Mouse (Mus musculus) embryonic facial prominence, embryonic 13.5 days (tissue): ENCODE measurements around the gene Marveld3. TPM values are rescaled to one million over a fixed set of nuclear protein-coding genes. Genes with fewer than 3 reads are reported as not detected.

Experiments
- ATAC-seq: fragments of 200-750 bp; cut with Nextera tagmentation; 2 replicates; pipeline ENCODE4 v1.8.0; 2017; ENCODE audit warnings: low read depth; ENCODE audit not compliant: insufficient number of reproducible peaks, insufficient read depth, low FRiP score, low TSS enrichment
- H3K27ac ChIP-seq: fragments of 300-500 bp; sonication (generic); 2 replicates; pipeline ENCODE4 v1.5.1; 2015; ENCODE audit warnings: moderate library complexity, mild to moderate bottlenecking, inconsistent platforms
- H3K27me3 ChIP-seq: fragments of 300-500 bp; sonication (generic); 2 replicates; pipeline ENCODE4 v1.6.1; 2015; ENCODE audit warnings: mild to moderate bottlenecking, inconsistent platforms
- H3K36me3 ChIP-seq: fragments of 300-500 bp; sonication (generic); 2 replicates; pipeline ENCODE4 v1.6.1; 2015; ENCODE audit warnings: mild to moderate bottlenecking, inconsistent platforms
- H3K4me1 ChIP-seq: fragments of 300-500 bp; sonication (generic); 2 replicates; pipeline ENCODE4 v1.6.1; 2015; ENCODE audit warnings: inconsistent platforms
- H3K4me2 ChIP-seq: fragments of 300-500 bp; sonication (generic); 2 replicates; pipeline ENCODE4 v1.6.1; 2015; ENCODE audit warnings: moderate library complexity, mild to moderate bottlenecking, inconsistent platforms
- H3K4me3 ChIP-seq: fragments of 300-500 bp; sonication (generic); 2 replicates; pipeline ENCODE4 v1.5.1; 2015; ENCODE audit warnings: mild to moderate bottlenecking, inconsistent platforms
- H3K9ac ChIP-seq: fragments of 300-500 bp; sonication (generic); 2 replicates; pipeline ENCODE4 v1.6.1; 2015; ENCODE audit warnings: mild to moderate bottlenecking, inconsistent platforms
- H3K9me3 ChIP-seq: fragments of 300-500 bp; sonication (generic); 2 replicates; pipeline ENCODE4 v1.6.1; 2016; ENCODE audit warnings: inconsistent platforms
- WGBS: fragments of 180-500 bp; shearing (Covaris S2); methylation state at CpG from one replicate; pipeline ENCODE4 v1.1.7; 2015; ENCODE audit warnings: mixed read lengths; 5-methylcytosine and 5-hydroxymethylcytosine counted together
- polyA plus RNA-seq: library from polyadenylated mRNA; unstranded; fragments of >200 nt; fragmentation: Nextera tagmentation; extraction: Ambion mirVana; gene quantifications from 2 replicates; pipeline ENCODE4 v1.2.1, GENCODE M21; 2015

Gene Marveld3
- polyA plus RNA-seq, 1 experiment from 2014 or later: 2.9 TPM

- no peak overlapping the region for H3K4me3 ChIP-seq
- H3K27me3 ChIP-seq: no peaks in the 10 kb centered on the region
- no peak overlapping the region for H3K9ac ChIP-seq
- 71% methylated on average over 5 of the region's 5 CpGs for WGBS
- H3K4me2 ChIP-seq: no peak overlapping the region
- no peaks in the 10 kb centered on the region for H3K36me3 ChIP-seq
- ATAC-seq: no peak
- no peaks in the 10 kb centered on the region for H3K9me3 ChIP-seq
- H3K27ac ChIP-seq: no peak overlapping the region
- H3K4me1 ChIP-seq: no peaks in the 10 kb centered on the region
These were observed 30.2 kb upstream of the Marveld3 start for GRCm38 (mm10) chr8:109992166-109992565.

- H3K9me3 ChIP-seq: no peaks in the 10 kb centered on the region
- H3K4me1 ChIP-seq: no peaks in the 10 kb centered on the region
- no peak within 1 kb of the TSS for H3K4me3 ChIP-seq
- H3K9ac ChIP-seq: no peak within 1 kb of the TSS
- no peak within 1 kb of the TSS for H3K4me2 ChIP-seq
- no peak for ATAC-seq
- H3K36me3 ChIP-seq: no peaks in the 10 kb centered on the region
- no peak within 1 kb of the TSS for H3K27ac ChIP-seq
- 80% methylated on average over 8 of the region's 8 CpGs for WGBS
- no peaks in the 10 kb centered on the region for H3K27me3 ChIP-seq
These were observed 28.2 kb upstream of the Marveld3 start, which contains the start of gene Tat for GRCm38 (mm10) chr8:109990224-109990623. TSS of gene Tat (plus strand) at chr8:109990437.

- H3K4me1 ChIP-seq: 0 out of 2 replicates have a peak, but pooled peaks cover 2% of the 10 kb centered on the region
- no peak for ATAC-seq
- no peak overlapping the region for H3K9ac ChIP-seq
- no peak overlapping the region for H3K4me2 ChIP-seq
- no peak overlapping the region for H3K4me3 ChIP-seq
- H3K27ac ChIP-seq: no peak overlapping the region
- 86% methylated on average over 8 of the region's 8 CpGs for WGBS
- H3K36me3 ChIP-seq: no peaks in the 10 kb centered on the region
- no peaks in the 10 kb centered on the region for H3K9me3 ChIP-seq
- no peaks in the 10 kb centered on the region for H3K27me3 ChIP-seq
These were observed 27.1 kb upstream of the Marveld3 start for GRCm38 (mm10) chr8:109989151-109989550.

GRCm38 (mm10) chr8:109987776-109988175 lies 25.8 kb upstream of the Marveld3 start:
- Histone ChIP-seq H3K4me3 (no peak overlapping the region), H3K27ac (no peak overlapping the region), H3K9me3 (no peaks in the 10 kb centered on the region), H3K4me1 (peaks cover 8% of the 10 kb centered on the region; the same call in 1 of the 2 replicates), H3K9ac (no peak overlapping the region), H3K36me3 (no peaks in the 10 kb centered on the region), H3K27me3 (no peaks in the 10 kb centered on the region), H3K4me2 (no peak overlapping the region)
- WGBS: 85% methylated on average over 7 of the region's 7 CpGs
- ATAC-seq: no peak

- Histone ChIP-seq H3K9me3 (no peaks in the 10 kb centered on the region), H3K27me3 (no peaks in the 10 kb centered on the region), H3K27ac (no peak overlapping the region), H3K9ac (no peak overlapping the region), H3K36me3 (no peaks in the 10 kb centered on the region), H3K4me2 (no peak overlapping the region), H3K4me1 (peaks cover 8% of the 10 kb centered on the region; the same call in 1 of the 2 replicates), H3K4me3 (no peak overlapping the region)
- 72% methylated on average over 7 of the region's 7 CpGs for WGBS
- no peak for ATAC-seq
These were observed 24.4 kb upstream of the Marveld3 start for GRCm38 (mm10) chr8:109986384-109986783.

GRCm38 (mm10) chr8:109983944-109984343 lies 21.9 kb upstream of the Marveld3 start:
- Histone ChIP-seq H3K4me3 (no peak overlapping the region), H3K9me3 (no peaks in the 10 kb centered on the region), H3K27ac (no peak overlapping the region), H3K9ac (no peak overlapping the region), H3K4me2 (no peak overlapping the region), H3K4me1 (peaks cover 8% of the 10 kb centered on the region; the same call in 1 of the 2 replicates), H3K27me3 (no peaks in the 10 kb centered on the region), H3K36me3 (no peaks in the 10 kb centered on the region)
- 39% methylated on average over 5 of the region's 5 CpGs for WGBS
- no peak for ATAC-seq

GRCm38 (mm10) chr8:109982386-109983105 lies 20.5 kb upstream of the Marveld3 start:
- Histone ChIP-seq H3K4me1 (peaks cover 8% of the 10 kb centered on the region; the same call in 1 of the 2 replicates), H3K9ac (no peak overlapping the region), H3K27ac (no peak overlapping the region), H3K27me3 (no peaks in the 10 kb centered on the region), H3K4me2 (no peak overlapping the region), H3K36me3 (no peaks in the 10 kb centered on the region), H3K9me3 (no peaks in the 10 kb centered on the region), H3K4me3 (no peak overlapping the region)
- 63% methylated on average over 15 of the region's 15 CpGs for WGBS
- ATAC-seq: no peak

- H3K27ac ChIP-seq: no peak overlapping the region
- H3K9ac ChIP-seq: no peak overlapping the region
- ATAC-seq: no peak
- peaks cover 8% of the 10 kb centered on the region; the same call in 1 of the 2 replicates for H3K4me1 ChIP-seq
- no peak overlapping the region for H3K4me3 ChIP-seq
- H3K36me3 ChIP-seq: no peaks in the 10 kb centered on the region
- H3K4me2 ChIP-seq: no peak overlapping the region
- H3K27me3 ChIP-seq: no peaks in the 10 kb centered on the region
- peaks cover 3% of the 10 kb centered on the region; the same call in 1 of the 2 replicates for H3K9me3 ChIP-seq
- 74% methylated on average over 6 of the region's 6 CpGs for WGBS
These were observed 17.3 kb upstream of the Marveld3 start for GRCm38 (mm10) chr8:109979339-109979738.

GRCm38 (mm10) chr8:109972901-109973300 lies 10.9 kb upstream of the Marveld3 start:
- Histone ChIP-seq H3K27ac (no peak overlapping the region), H3K4me3 (no peak overlapping the region), H3K4me1 (no peaks in the 10 kb centered on the region), H3K27me3 (peaks cover 23% of the 10 kb centered on the region), H3K9me3 (peaks cover 3% of the 10 kb centered on the region; the same call in 1 of the 2 replicates), H3K4me2 (no peak overlapping the region), H3K9ac (no peak overlapping the region), H3K36me3 (no peaks in the 10 kb centered on the region)
- WGBS: 84% methylated on average over 4 of the region's 4 CpGs
- no peak for ATAC-seq

GRCm38 (mm10) chr8:109970323-109970722 lies 8.3 kb upstream of the Marveld3 start:
- Histone ChIP-seq H3K36me3 (no peaks in the 10 kb centered on the region), H3K27me3 (peaks cover 23% of the 10 kb centered on the region), H3K9ac (no peak overlapping the region), H3K4me3 (no peak overlapping the region), H3K4me2 (no peak overlapping the region), H3K27ac (no peak overlapping the region), H3K4me1 (no peaks in the 10 kb centered on the region), H3K9me3 (peaks cover under 1% of the 10 kb centered on the region; the same call in 1 of the 2 replicates)
- no peak for ATAC-seq
- 8% methylated on average over 9 of the region's 9 CpGs for WGBS

GRCm38 (mm10) chr8:109968837-109969236 lies 6.8 kb upstream of the Marveld3 start:
- no peak for ATAC-seq
- no peak overlapping the region for H3K4me2 ChIP-seq
- H3K9ac ChIP-seq: no peak overlapping the region
- 46% methylated on average over 10 of the region's 10 CpGs for WGBS
- peaks cover 26% of the 10 kb centered on the region for H3K27me3 ChIP-seq
- H3K9me3 ChIP-seq: no peaks in the 10 kb centered on the region
- no peak overlapping the region for H3K4me3 ChIP-seq
- H3K36me3 ChIP-seq: no peaks in the 10 kb centered on the region
- no peak overlapping the region for H3K27ac ChIP-seq
- no peaks in the 10 kb centered on the region for H3K4me1 ChIP-seq

GRCm38 (mm10) chr8:109964106-109964505 lies 2.1 kb upstream of the Marveld3 start:
- Histone ChIP-seq H3K4me2 (no peak overlapping the region), H3K9me3 (no peaks in the 10 kb centered on the region), H3K9ac (no peak overlapping the region), H3K4me3 (no peak overlapping the region), H3K27me3 (peaks cover 59% of the 10 kb centered on the region), H3K27ac (no peak overlapping the region), H3K4me1 (peaks cover 9% of the 10 kb centered on the region), H3K36me3 (no peaks in the 10 kb centered on the region)
- 62% methylated on average over 4 of the region's 4 CpGs for WGBS
- ATAC-seq: no peak
